Mouse (Mus musculus): Measurements from ENCODE around the gene Il1rl2. TPM values are rescaled to one million over a fixed set of nuclear protein-coding genes. Genes with fewer than 3 reads are reported as not detected.

Gene Il1rl2
- polyA plus RNA-seq (2012; ENCODE audit: low replicate concordance), result 0.39 and 0.59 TPM in 2 replicates

DNA sequence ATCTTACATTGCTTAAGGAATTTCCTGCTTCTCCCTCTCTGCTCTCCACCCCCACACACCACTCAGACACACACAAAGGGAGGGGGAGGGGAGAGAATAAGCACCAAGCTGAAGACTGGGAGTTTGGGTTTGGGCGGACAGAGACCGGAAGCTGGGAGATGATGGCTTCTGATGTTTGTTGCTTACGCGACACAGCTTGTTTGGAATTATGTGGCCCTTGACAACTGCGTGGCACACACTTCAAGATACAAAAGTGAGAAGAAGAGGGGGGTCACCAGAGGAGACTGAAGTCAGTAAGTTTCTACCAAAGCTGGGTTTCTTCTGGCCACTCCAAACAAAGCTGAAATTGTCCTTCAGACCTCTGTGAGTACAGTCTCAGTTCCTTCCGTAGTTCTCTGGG is at the start of gene Il1rl2:
Gene Il1rl2, plus strand, starts transcription at position 154 of the 400 bp plus-strand sequence.

Other genes starting within 250 kb of the Il1rl2 start
- 0.14 and 0.19 TPM in 2 replicates for gene Il1r1, start 99.5 kb upstream of the Il1rl2 start, polyA plus RNA-seq (2012; ENCODE audit: low replicate concordance)
- gene Il1rl1, start 105.0 kb downstream of the Il1rl2 start, polyA plus RNA-seq (2012; ENCODE audit: low replicate concordance), result 0.65 and 0.88 TPM in 2 replicates
- gene Il18r1, start 140.9 kb downstream of the Il1rl2 start, polyA plus RNA-seq (2012; ENCODE audit: low replicate concordance), result 2.9 and 4.6 TPM in 2 replicates
- 1.8 and 3.6 TPM in 2 replicates for gene Il18rap, start 190.8 kb downstream of the Il1rl2 start, polyA plus RNA-seq (2012; ENCODE audit: low replicate concordance)